Mouse (Mus musculus) forebrain, embryonic 11.5 days (tissue): ENCODE measurements around the gene Akr1b10. TPM values are rescaled to one million over a fixed set of nuclear protein-coding genes. Genes with fewer than 3 reads are reported as not detected.
A peak's percentile ranks its signal among the peaks of the same experiment; 100 is the strongest.

Experiments
- ATAC-seq: fragments of 200-750 bp; cut with Nextera tagmentation; replicated peaks from 2 replicates; pipeline ENCODE4 v1.8.0; 2017; ENCODE audit warnings: moderate TSS enrichment; ENCODE audit not compliant: low FRiP score
- DNase-seq: peaks from one replicate; pipeline ENCODE4 v3.0.0-alpha.2; 2017; ENCODE audit warnings: low spot score
- H3K27ac ChIP-seq: fragments of 300-500 bp; sonication (generic); 2 replicates; pipeline ENCODE4 v1.5.1; 2014; ENCODE audit warnings: low read depth, low read length
- H3K27me3 ChIP-seq: fragments of 300-500 bp; sonication (generic); 2 replicates; pipeline ENCODE4 v1.6.1; 2014; ENCODE audit warnings: mild to moderate bottlenecking, low read length, mixed read lengths; ENCODE audit not compliant: control insufficient read depth, insufficient read depth
- H3K36me3 ChIP-seq: fragments of 300-500 bp; sonication (generic); 2 replicates; pipeline ENCODE4 v1.6.1; 2014; ENCODE audit warnings: mild to moderate bottlenecking, low read length, moderate library complexity, mixed read lengths; ENCODE audit not compliant: control insufficient read depth, insufficient read depth
- H3K4me1 ChIP-seq: fragments of 300-500 bp; sonication (generic); replicated peaks from 2 replicates; pipeline ENCODE4 v1.6.1; 2014; ENCODE audit warnings: low read length, mixed read lengths; ENCODE audit not compliant: control insufficient read depth, insufficient read depth
- H3K4me2 ChIP-seq: fragments of 300-500 bp; sonication (generic); 2 replicates; pipeline ENCODE4 v1.6.1; 2014; ENCODE audit warnings: low read depth, mild to moderate bottlenecking, low read length, moderate library complexity, mixed read lengths; ENCODE audit not compliant: severe bottlenecking
- H3K4me3 ChIP-seq: fragments of 300-500 bp; sonication (generic); 2 replicates; pipeline ENCODE4 v1.5.1; 2014; ENCODE audit warnings: low read depth, low read length
- H3K9ac ChIP-seq: fragments of 300-500 bp; sonication (generic); 2 replicates; pipeline ENCODE4 v1.6.1; 2014; ENCODE audit warnings: low read length
- H3K9me3 ChIP-seq: fragments of 300-500 bp; sonication (generic); 2 replicates; pipeline ENCODE4 v1.6.1; 2016; ENCODE audit warnings: low read length, mixed read lengths; ENCODE audit not compliant: control insufficient read depth
- WGBS: fragments of 180-500 bp; shearing (Covaris S2); extraction: QIAGEN DNeasy Blood & Tissue Kit; methylation state at CpG from one replicate; pipeline ENCODE4 v1.1.7; 2014; 5-methylcytosine and 5-hydroxymethylcytosine counted together
- polyA plus RNA-seq: library from polyadenylated mRNA; unstranded; fragments of >200 nt; fragmentation: Nextera tagmentation; extraction: Ambion mirVana; gene quantifications from 2 replicates; pipeline ENCODE4 v1.2.1, GENCODE M21; 2014

The Akr1b10 gene
- polyA plus RNA-seq, 1 experiment from 2014 or later = 11.2 TPM

DNA sequence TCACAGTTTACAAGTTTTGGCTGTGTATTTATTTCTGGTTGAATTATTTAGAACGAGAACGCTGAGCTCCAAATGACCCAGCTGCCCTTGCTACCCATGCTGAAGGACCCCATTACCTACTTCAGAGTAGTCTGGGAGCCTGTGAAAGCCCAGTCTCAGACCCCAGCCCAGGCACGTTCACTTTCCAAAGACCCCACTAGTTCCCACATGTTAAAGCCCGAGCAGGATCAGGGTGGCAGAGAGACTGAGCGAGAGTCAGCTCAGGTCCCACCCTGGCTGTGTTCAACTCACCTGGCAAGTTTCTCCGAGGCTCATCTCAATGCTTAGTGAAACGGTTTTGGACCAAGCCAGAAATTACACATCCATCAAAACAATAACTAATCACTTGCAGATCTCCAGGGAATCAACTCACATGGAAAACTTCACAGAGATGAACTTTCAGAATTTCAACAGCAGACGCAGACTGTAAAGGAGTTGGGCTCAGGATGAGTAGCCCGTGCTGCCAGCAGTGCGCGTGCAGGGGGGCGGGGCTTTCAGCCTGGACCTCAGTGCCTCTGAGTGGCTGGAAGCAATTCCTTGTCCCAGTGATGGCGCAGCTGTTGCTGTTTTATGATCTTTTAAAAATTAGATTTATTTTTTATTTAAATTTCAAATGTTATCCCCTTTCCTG lies 818 bp downstream of the Akr1b10 start:
- DNase-seq (peak; percentile 68), ATAC-seq (no peak)
- no peaks in the 10 kb centered on the region for H3K36me3 ChIP-seq
- H3K27ac ChIP-seq = no peak overlapping the region
- H3K9me3 ChIP-seq = no peaks in the 10 kb centered on the region
- no peaks in the 10 kb centered on the region for H3K4me1 ChIP-seq
- H3K4me3 ChIP-seq = peak overlapping the region; percentile 44
- H3K4me2 ChIP-seq = peak overlapping the region; percentile 73
- H3K27me3 ChIP-seq = no peaks in the 10 kb centered on the region
- WGBS = 3% methylated on average over 13 of the region's 13 CpGs
- peak overlapping the region; percentile 48 for H3K9ac ChIP-seq

DNA sequence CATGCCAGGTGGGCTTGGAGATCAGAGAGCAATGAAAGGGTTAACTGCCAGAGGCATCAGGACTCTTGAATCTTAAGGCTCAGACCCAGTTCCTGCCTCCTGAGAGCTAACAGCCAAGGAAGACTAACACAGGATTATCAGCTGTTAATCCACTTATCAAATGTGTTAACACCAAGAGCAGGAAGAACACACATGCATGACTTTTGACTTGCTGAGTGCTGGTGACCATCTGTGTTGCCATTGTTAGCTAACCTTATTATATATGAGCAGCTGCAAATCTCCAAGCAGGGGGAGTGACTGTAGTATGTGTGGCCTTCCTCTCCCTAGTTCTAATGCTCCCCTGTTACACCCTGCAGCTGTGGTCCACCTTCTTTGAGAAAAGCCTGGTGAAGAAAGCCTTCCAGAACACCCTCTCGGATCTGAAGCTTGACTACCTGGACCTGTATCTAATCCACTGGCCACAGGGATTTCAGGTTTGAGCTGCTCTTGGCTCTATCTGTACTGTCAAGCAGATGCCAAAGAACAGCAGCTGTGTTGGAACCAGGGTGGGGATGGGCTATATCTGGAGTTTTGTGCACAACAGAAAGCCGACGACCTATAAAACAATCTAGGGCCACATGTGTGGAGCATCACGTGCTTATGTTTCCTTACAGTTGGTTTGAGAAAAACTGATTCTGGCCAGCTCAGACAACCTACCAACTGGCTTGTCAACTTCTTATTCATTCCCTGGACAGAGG lies 4.6 kb downstream of the Akr1b10 start:
- H3K9ac ChIP-seq = no peak overlapping the region
- no peak for ATAC-seq
- H3K4me2 ChIP-seq = no peak overlapping the region
- H3K4me3 ChIP-seq = no peak overlapping the region
- no peaks in the 10 kb centered on the region for H3K4me1 ChIP-seq
- H3K36me3 ChIP-seq = no peaks in the 10 kb centered on the region
- no peak overlapping the region for H3K27ac ChIP-seq
- no peak for DNase-seq
- no peaks in the 10 kb centered on the region for H3K27me3 ChIP-seq
- WGBS = 87% methylated on average over 4 of the region's 4 CpGs
- H3K9me3 ChIP-seq = no peaks in the 10 kb centered on the region

DNA sequence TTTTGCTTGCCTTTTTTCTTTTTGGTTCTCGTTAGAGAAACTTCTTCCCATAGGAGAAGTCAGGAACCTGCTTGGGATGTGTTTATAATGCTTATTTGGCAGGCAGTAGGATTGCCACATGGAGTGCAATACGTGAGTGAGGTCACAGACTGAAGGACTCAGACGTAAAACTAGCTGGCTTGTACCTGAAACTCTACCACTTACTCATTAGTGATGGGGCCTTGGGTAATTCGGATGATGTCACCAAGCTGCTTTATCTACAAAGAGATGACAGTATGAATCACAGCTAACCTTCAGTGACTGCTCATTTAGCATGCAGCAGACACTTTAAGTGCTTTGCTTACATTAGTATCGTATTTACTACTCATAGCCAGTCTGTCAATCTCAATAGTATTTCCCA lies 11.9 kb downstream of the Akr1b10 start:
- no peaks in the 10 kb centered on the region for H3K4me1 ChIP-seq
- DNase-seq = no peak
- no peak overlapping the region for H3K4me2 ChIP-seq
- H3K9me3 ChIP-seq = no peaks in the 10 kb centered on the region
- WGBS = 85% methylated on average over 5 of the region's 5 CpGs
- H3K4me3 ChIP-seq = no peak overlapping the region
- H3K27me3 ChIP-seq = no peaks in the 10 kb centered on the region
- H3K9ac ChIP-seq = no peak overlapping the region
- no peak for ATAC-seq
- no peaks in the 10 kb centered on the region for H3K36me3 ChIP-seq
- no peak overlapping the region for H3K27ac ChIP-seq

DNA sequence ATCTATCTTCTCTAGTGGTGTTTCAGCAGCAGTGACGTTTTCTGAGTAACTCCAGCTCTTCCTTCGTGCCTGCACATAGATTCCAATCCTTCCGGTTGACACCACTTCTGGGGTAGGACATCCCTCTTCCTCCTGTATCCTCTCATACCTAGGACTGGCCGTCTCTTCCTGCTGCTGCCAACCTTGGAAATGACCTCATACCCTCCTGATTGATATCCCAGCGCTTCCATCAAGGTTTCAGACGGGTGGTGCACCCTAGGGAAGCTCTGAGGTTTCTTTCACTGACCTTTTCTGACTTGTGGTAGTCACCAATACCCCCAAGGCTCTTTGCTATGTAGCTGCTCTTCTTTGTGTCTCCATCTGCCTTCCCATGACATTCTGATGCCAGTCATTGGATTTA lies 14.4 kb downstream of the Akr1b10 start:
- DNase-seq (no peak), ATAC-seq (no peak)
- H3K36me3 ChIP-seq = no peaks in the 10 kb centered on the region
- WGBS = 90% methylated on average over 6 of the region's 6 CpGs
- no peak overlapping the region for H3K27ac ChIP-seq
- H3K27me3 ChIP-seq = no peaks in the 10 kb centered on the region
- no peak overlapping the region for H3K4me3 ChIP-seq
- H3K9ac ChIP-seq = no peak overlapping the region
- H3K9me3 ChIP-seq = no peaks in the 10 kb centered on the region
- H3K4me2 ChIP-seq = no peak overlapping the region
- H3K4me1 ChIP-seq = no peaks in the 10 kb centered on the region

DNA sequence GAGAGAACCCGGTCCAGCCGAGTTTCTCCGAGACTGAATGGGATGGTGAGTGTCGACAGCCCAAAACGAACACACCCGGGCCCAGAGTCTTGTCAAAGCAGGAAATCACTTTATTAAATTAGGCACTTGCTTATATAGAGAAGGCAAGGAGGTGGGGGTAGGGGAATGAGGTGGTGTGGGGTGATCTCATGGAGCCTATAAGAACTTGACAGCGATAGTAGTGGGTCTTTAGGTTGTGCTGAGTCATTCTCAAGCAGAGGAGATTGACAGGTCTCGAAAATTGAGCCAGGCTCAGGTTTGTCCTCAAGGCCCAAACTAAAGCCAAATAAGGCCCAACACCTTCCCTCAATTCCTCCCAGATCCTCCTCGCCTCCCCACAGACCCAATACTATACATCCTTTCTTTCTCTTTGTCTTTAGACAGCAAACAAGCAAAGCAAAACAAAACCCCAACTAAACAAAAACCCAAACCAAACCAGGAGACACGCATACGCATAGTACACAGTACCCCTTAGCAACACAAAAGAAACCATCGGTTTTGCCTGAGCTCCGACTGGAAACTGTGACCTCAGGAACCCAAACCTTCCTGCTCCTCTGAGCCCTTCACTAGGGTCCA lies 15.7 kb downstream of the Akr1b10 start:
- DNase-seq = no peak
- 90% methylated on average over 13 of the region's 13 CpGs for WGBS
- H3K27ac ChIP-seq = no peak overlapping the region
- no peaks in the 10 kb centered on the region for H3K36me3 ChIP-seq
- H3K4me3 ChIP-seq = no peak overlapping the region
- no peak for ATAC-seq
- no peaks in the 10 kb centered on the region for H3K4me1 ChIP-seq
- no peak overlapping the region for H3K4me2 ChIP-seq
- no peak overlapping the region for H3K9ac ChIP-seq
- H3K9me3 ChIP-seq = no peaks in the 10 kb centered on the region
- H3K27me3 ChIP-seq = no peaks in the 10 kb centered on the region

DNA sequence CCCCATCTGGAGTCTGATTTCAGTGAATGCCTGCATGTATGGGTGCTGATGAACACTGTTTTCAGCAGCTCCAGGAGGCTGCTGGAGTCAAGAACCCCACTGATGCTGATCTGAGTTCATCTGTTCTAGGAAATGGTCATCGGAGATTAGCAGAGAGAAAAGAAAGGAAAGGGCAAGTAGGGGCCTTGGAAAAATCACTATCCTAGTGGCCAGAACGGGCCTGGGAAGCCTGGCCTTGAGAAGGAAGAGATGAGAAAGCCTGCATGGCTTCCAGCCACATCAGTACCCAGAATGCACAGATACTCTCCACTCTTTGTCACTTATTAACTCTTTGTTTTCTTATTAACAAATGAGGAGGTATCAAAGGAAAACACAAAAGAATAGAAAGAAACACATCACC lies 16.7 kb downstream of the Akr1b10 start:
- no peak for DNase-seq
- H3K4me1 ChIP-seq = no peaks in the 10 kb centered on the region
- no peak for ATAC-seq

DNA sequence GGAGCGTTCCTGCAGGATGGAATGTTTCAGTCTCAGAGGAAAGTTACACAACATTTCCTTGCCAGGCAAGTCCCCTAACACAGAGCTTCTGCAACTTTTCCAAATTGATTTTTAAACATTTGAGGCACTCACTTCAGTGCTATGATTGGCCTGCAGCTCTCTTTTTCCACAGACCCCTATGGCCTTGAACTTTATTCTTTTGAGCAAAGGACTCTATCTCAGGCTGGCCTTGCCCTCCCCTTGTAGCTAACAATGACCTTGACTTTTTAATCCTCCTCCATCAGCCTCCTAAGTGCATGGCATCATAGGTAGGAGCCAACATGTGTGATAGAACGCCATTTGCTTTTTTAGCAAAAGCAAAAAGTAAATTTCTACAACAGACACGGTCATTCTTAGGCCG lies 22.7 kb downstream of the Akr1b10 start:
- 94% methylated on average over 4 of the region's 4 CpGs for WGBS
- Histone ChIP-seq H3K27me3 (no peaks in the 10 kb centered on the region), H3K27ac (no peak overlapping the region), H3K4me1 (no peaks in the 10 kb centered on the region), H3K9me3 (no peaks in the 10 kb centered on the region), H3K4me2 (no peak overlapping the region), H3K4me3 (no peak overlapping the region), H3K9ac (no peak overlapping the region), H3K36me3 (no peaks in the 10 kb centered on the region)
- ATAC-seq (no peak), DNase-seq (no peak)

More for the DNA sequence above, 16.7 kb downstream of the Akr1b10 start:
- Histone ChIP-seq H3K36me3 (no peaks in the 10 kb centered on the region), H3K4me3 (no peak overlapping the region), H3K9me3 (no peaks in the 10 kb centered on the region), H3K27me3 (no peaks in the 10 kb centered on the region), H3K27ac (no peak overlapping the region), H3K9ac (no peak overlapping the region), H3K4me2 (no peak overlapping the region)
- WGBS = 81% methylated on average over 2 of the region's 2 CpGs

DNA sequence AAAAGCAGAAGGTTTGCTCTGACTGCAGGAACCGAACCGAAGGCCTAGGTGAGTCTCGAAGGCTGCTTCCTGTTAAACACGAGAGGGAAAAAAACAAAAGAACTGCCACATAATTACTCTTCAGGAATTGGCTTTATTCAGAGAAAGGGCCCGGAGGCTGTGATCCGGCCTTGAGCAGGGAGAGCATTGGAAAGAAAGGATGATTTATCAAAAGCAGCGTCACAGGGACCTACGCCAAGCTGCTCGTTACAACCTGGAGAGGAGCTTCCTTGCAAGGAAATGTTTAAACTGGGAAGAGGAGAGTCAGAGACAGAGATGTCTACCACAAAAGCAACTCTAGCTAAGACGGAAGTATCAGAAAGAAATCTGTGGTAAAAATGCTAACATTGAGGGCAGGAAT lies 23.4 kb downstream of the Akr1b10 start:
- H3K27me3 ChIP-seq = no peaks in the 10 kb centered on the region
- WGBS = 80% methylated on average over 10 of the region's 10 CpGs

More for the DNA sequence above, 23.4 kb downstream of the Akr1b10 start:
- ATAC-seq (no peak), DNase-seq (no peak)
- Histone ChIP-seq H3K9ac (no peak overlapping the region), H3K27ac (no peak overlapping the region), H3K4me1 (no peaks in the 10 kb centered on the region), H3K9me3 (no peaks in the 10 kb centered on the region), H3K4me3 (no peak overlapping the region), H3K36me3 (no peaks in the 10 kb centered on the region), H3K4me2 (no peak overlapping the region)
